ENCODE assay signal across 9 mouse cellular contexts in the genomic region with DNA sequence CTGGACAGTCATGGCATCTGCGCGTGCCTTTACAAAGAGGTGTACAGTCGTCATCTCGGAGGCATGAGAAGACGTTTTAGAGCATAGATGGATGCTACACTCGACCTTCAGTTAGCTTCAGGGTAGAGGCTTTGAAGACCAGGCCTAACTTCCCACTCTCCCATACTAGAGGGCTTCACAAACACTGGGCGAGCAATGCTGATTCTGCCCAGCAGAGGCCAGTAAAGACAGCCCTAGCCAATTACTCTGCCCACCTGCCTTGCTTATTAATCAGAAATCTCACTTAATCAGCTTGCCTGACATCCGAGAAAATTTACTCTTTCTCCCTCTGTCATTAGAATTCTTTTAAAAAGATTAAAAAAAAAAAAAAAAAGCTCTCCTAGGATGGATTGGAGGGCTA. TPM values are rescaled to one million over a fixed set of nuclear protein-coding genes. Genes with fewer than 3 reads are reported as not detected.
DNase-seq lines count a peak whose midpoint lies in the region; ATAC-seq and TF ChIP-seq lines count a peak whose summit lies in the region.
"Had no signal": no experiment of that assay in that cellular context is flagged by ENCODE, and none has a peak within 500 bp of the region (broad histone marks: within the 10 kb centered on the region; RNA-seq: fewer than 3 reads in every experiment).

No protein-coding gene starts in this region.

- no peak for TF ChIP-seq POLR2A in liver, adult 2 months (IDR thresholded peaks at IDR 0.05; ENCODE audit: extremely low read depth, insufficient read depth, low read length)
- no peak for TF ChIP-seq POLR2A in MEL (IDR thresholded peaks at IDR 0.05; ENCODE audit: control insufficient read depth in 1 of 2, insufficient read depth in 1 of 2, low read depth in 1 of 2, low read length in 2 of 2, poor library complexity in 1 of 2)

- no peak overlapping the region for H3K27ac ChIP-seq in liver, adult 2 months (replicated peaks; ENCODE audit: insufficient read depth, low read depth, low read length)
- no peak overlapping the region for H3K27ac ChIP-seq in MEL (ENCODE audit: control insufficient read depth, low read depth, low read length)
- H3K27ac ChIP-seq: macrophage had no signal

- H3K4me1 ChIP-seq in liver, adult 2 months (ENCODE audit: control insufficient read depth, insufficient read depth, low read length), result no peaks in the 10 kb centered on the region
- H3K4me1 ChIP-seq in MEL (ENCODE audit: control insufficient read depth in 1 of 2, insufficient read depth in 2 of 2, low read length in 2 of 2), result no peaks in the 10 kb centered on the region

- TF ChIP-seq CTCF in liver, adult 2 months (IDR thresholded peaks at IDR 0.05; ENCODE audit: low read depth, low read length), result peak; percentile 29; the same call in 1 of the 2 replicates
- peak; percentile 39 to 61 (median 59); a peak in 5 of 6 replicates for TF ChIP-seq CTCF in MEL (IDR thresholded peaks at IDR 0.05 in 2 of 3, conservative IDR thresholded peaks at IDR 0.05 in 1 of 3; ENCODE audit: control insufficient read depth in 1 of 3, insufficient read depth in 1 of 3, low read depth in 2 of 3, low read length in 3 of 3, poor library complexity in 1 of 3, severe bottlenecking in 1 of 3)

- whole genome bisulfite sequencing in liver, adult 2 months, result 49% methylated on average over 8 of the region's 8 CpGs

- H3K79me2 ChIP-seq in liver, adult 2 months (ENCODE audit: control insufficient read depth, insufficient read depth, low read length), result no peaks in the 10 kb centered on the region
- H3K79me2 ChIP-seq in MEL (ENCODE audit: control insufficient read depth, insufficient read depth, low read length, poor library complexity), result no peaks in the 10 kb centered on the region

- peak; percentile 32 to 59; a peak in 1 of 4 replicates for ATAC-seq in hematopoietic stem cell, adult 5-6 weeks (replicated peaks in 1 of 2; ENCODE audit: insufficient read depth in 1 of 2, low FRiP score in 2 of 2, low TSS enrichment in 1 of 2, low read depth in 1 of 2, poor library complexity in 2 of 2, severe bottlenecking in 2 of 2)
- no peak for ATAC-seq in activated CD4-positive, CD25-positive, alpha-beta regulatory T cell, adult 4 months

- no peaks in the 10 kb centered on the region for H3K9me3 ChIP-seq in MEL (replicated peaks; ENCODE audit: insufficient read depth, low read length)

- no peaks in the 10 kb centered on the region for H3K36me3 ChIP-seq in liver, adult 2 months (ENCODE audit: control insufficient read depth, insufficient read depth, low read length)
- no peaks in the 10 kb centered on the region for H3K36me3 ChIP-seq in MEL (ENCODE audit: control insufficient read depth in 1 of 2, insufficient read depth in 2 of 2, low read length in 2 of 2)

- peak; percentile 35 for TF ChIP-seq RAD21 in MEL (IDR thresholded peaks at IDR 0.05; ENCODE audit: low read depth, low read length)

- DNase-seq in embryo, embryonic 11 days, result peak; percentile 50
- no peak for DNase-seq in embryo, embryonic 9.5 days (ENCODE audit: extremely low spot score)
- no peak for DNase-seq in liver, adult 2 months (ENCODE audit: extremely low read depth, low read depth, low spot score)
- DNase-seq in liver, result no peak
- DNase-seq in MEL (ENCODE audit: low read depth, low spot score), result peak; percentile 36
- peak; percentile 58 for DNase-seq in lung, postnatal 14 days

- H3K9ac ChIP-seq in liver, adult 2 months (ENCODE audit: low read depth, low read length), result no peak overlapping the region
- H3K9ac ChIP-seq in MEL (ENCODE audit: control insufficient read depth, low read depth, low read length, poor library complexity, severe bottlenecking), result no peak overlapping the region

- no peak overlapping the region for H3K4me3 ChIP-seq in liver, adult 2 months (ENCODE audit: insufficient read depth, low read depth, low read length)
- no peak overlapping the region for H3K4me3 ChIP-seq in MEL (ENCODE audit: control insufficient read depth in 1 of 2, insufficient read depth in 1 of 2, low read depth in 2 of 2, low read length in 2 of 2)

- TF ChIP-seq EP300 in MEL (IDR thresholded peaks at IDR 0.05; ENCODE audit: low read depth in 1 of 2, low read length in 2 of 2), result no peak

- H3K27me3 ChIP-seq in liver, adult 2 months (ENCODE audit: control insufficient read depth, insufficient read depth, low read length), result 0 out of 2 replicates have a peak, but pooled peaks cover 3% of the 10 kb centered on the region
- no peaks in the 10 kb centered on the region for H3K27me3 ChIP-seq in MEL (ENCODE audit: control insufficient read depth in 1 of 2, insufficient read depth in 2 of 2, low read length in 2 of 2)

TF ChIP-seq in MEL, 35 proteins besides CTCF, POLR2A, EP300 and RAD21:
- TF ChIP-seq SMC3 (IDR thresholded peaks at IDR 0.05; ENCODE audit: low read depth, low read length) (peak; percentile 50), NELFE (IDR thresholded peaks at IDR 0.05; ENCODE audit: low read depth, low read length) (no peak)

RNA-seq across cellular contexts. Expression of a gene that starts 33.3 kb away (rescaled TPM):
- 0.37 and 0.60 TPM in 2 replicates for total RNA-seq in liver, adult 2 months (2014; rRNA removed)
- 0.35 and 0.60 TPM in 2 replicates for polyA plus RNA-seq in liver, adult 2 months (2012; rRNA removed)
- total RNA-seq in MEL (2012; rRNA removed), result 0.82 and 1.4 TPM in 2 replicates
- 1 to 10 TPM in 1 of 2 experiments, not detected in 1; 3.6 TPM for polyA plus RNA-seq in MEL (2012; ENCODE audit: insufficient read depth in 1 of 2, insufficient read length in 2 of 2, low read depth in 1 of 2, low replicate concordance in 2 of 2, missing spikeins in 1 of 2)
- 0.19 TPM in 1 of 2 replicates, not detected in the other for total RNA-seq in hematopoietic stem cell, adult 5-6 weeks (2017)
- polyA plus RNA-seq in activated CD4-positive, CD25-positive, alpha-beta regulatory T cell, adult 4 months (2017; shearing (Covaris generic)), result 1 to 10 TPM in 1 of 2 experiments, under 1 TPM in 1; 0.54 to 1.4 TPM

RNA-seq across cellular contexts. Expression of a gene that starts 58.5 kb away (rescaled TPM):
- total RNA-seq in liver, adult 2 months (2014; rRNA removed), result 3.0 and 4.0 TPM in 2 replicates
- polyA plus RNA-seq in liver, adult 2 months (2012; rRNA removed), result 3.0 and 3.8 TPM in 2 replicates
- 3.1 and 3.5 TPM in 2 replicates for total RNA-seq in MEL (2012; rRNA removed)
- polyA plus RNA-seq in MEL (2012; ENCODE audit: insufficient read depth in 1 of 2, insufficient read length in 2 of 2, low read depth in 1 of 2, low replicate concordance in 2 of 2, missing spikeins in 1 of 2), result 10 to 100 TPM in 1 of 2 experiments, not detected in 1; 11.0 TPM
- total RNA-seq in hematopoietic stem cell, adult 5-6 weeks (2017), result 16.3 and 19.4 TPM in 2 replicates
- 1 to 10 TPM; 5.3 to 6.0 TPM for polyA plus RNA-seq in activated CD4-positive, CD25-positive, alpha-beta regulatory T cell, adult 4 months (2017; shearing (Covaris generic))

Comparison
In these comparisons a context has a peak if more than half of its experiments do, and no peak if none do; other contexts are left out.
1. DNase-seq: peak in embryo, embryonic 11 days (single experiment), MEL (single experiment) and lung, postnatal 14 days (single experiment); none in embryo, embryonic 9.5 days (single experiment), liver, adult 2 months (single experiment) and liver (single experiment).